Mouse (Mus musculus): ENCODE data around the gene Neurog3.

DNA sequence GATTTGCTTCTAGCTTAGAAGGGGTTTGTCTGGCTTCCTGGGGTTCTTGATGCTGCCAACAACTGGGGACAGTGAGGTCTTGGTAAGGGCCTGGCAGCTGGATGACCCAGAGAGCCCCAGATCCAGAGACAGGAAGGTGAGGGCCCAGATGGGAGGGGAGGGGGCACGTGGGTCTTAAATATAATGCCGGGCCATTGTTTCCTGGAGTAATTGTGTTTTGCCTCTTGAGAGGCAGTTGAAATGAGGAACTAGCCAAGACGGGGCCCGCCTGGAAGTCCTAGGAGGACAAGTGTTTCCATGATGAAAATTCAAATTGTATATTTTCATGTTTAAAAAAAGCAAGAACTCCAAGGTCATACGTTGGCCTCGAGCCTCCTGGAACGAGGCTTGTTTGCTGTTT is 39.0 kb upstream of the Neurog3 start:
- TF ChIP-seq CTCF (IDR thresholded peaks at IDR 0.05; ENCODE audit: control insufficient read depth, insufficient read depth, low read length) (no peak), POLR2A (IDR thresholded peaks at IDR 0.05; ENCODE audit: borderline replicate concordance, control insufficient read depth, low read depth, low read length) (no peak)
